Mouse (Mus musculus): ENCODE data around the gene Farsb.

GRCm38 (mm10) chr1:78518907-78519306 lies 30.2 kb upstream of the Farsb start:
- TF ChIP-seq CTCF (IDR thresholded peaks at IDR 0.05; ENCODE audit: extremely low read depth, insufficient read length, insufficient replicate concordance, low read depth, low read length) = no peak
- no peak for TF ChIP-seq POLR2A (IDR thresholded peaks at IDR 0.05; ENCODE audit: low read depth, low read length)
